Mouse (Mus musculus) induced T-regulatory cell, adult 2 months (primary cell): ENCODE measurements around the gene Pde10a.

Source experiments
- DNase-seq: peaks from one replicate; pipeline ENCODE4 v3.0.0-alpha.2; 2012; ENCODE audit warnings: low read depth

The Pde10a gene

DNA sequence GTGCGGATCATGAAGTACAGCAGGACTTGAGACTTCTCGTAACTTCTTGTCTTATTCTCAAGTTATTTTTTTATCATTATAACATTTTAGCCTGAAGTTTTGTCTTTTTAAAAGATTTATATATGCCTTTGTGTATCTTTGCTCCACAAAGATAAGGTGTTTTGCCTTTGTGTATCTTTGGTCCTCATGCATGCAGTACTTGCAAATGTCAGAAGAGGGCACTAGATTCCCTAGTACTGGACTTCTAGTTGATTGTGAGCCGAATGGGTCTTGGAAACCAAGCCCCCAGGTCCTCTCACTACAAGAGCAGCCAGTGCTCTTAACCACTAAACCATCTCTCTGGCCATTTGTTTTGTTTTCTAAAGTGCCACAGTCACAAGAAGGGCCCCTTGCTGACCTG is 55.2 kb downstream of the Pde10a start:
- peak; percentile 39 for DNase-seq

DNA sequence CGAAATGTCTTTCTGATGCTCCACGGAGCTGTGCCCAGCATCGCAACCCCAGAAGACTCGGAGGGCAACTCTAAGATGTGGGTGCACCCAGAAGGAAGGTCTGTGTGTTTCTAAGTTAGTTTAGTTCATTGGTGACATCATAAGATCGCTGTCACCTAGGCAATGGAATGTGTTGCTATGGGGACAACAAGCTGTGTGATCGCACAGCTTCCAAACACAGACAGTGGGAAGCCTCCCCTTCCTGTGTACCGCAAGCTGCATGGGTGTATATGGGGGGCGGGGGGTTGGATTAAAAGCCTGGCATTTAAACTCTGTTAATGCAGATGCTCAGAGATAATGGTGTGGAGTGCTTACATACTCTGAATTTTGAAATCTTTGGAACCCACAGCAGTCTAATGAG is 56.4 kb downstream of the Pde10a start:
- DNase-seq: no peak

DNA sequence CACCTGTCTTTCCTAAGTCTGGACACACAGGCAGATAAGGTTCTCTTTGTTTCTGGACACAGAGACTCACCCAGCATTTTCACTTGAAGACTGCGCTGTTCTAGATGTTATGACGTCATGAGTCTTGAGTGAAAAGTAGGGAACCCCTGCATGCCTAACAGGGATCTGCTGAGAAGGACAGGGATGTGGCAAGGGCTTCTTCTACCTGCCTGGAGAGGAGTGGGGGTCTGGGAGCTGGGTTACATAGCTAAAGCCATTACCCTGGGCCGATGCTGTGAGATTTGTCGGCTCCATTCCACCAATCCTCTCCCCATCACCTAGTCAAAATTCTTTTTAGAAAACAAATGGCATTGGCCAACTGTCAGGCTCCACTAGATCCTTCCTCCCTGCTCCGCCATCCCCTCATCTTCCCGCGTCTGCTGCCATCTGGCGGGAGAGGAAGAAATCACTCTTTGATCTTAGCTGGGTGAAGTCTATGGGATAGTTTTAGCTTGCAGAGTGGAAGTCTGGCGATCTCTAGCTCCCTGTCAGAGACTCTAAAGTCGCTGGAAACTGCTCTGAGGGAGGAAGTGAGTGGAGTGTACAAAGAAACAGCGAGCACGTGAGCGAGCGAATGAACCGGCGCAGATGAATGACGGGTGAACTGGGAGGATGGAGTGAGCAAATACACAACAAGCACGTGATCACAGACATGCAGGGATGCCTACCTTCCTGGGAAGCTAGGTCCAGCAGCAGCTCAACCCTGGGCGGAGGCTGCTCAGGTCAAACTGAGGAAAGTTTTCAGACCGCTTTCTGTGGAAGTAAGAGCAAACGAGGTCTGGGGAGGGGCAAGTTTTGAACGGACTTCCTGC is 67.5 kb downstream of the Pde10a start:
- DNase-seq: peak; percentile 79

DNA sequence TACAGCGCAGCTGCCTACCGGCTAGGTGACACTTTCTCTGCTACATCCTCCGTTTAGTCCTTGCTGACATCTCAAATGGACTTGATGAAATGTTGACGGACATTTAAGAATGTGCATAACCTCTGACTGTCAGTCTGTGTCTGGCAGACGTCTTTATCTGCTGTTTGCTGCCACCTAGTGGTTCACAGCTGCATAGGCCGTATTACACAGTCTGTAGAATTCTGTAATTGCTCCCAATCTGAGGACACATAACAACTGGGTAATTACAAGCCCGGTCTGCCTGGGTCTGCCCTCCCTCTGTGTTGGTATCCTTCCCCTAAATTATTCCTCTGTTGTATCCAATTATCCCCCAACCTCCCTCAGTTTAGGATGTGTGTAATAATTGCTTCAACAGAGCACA is 72.6 kb downstream of the Pde10a start:
- peak; percentile 74 for DNase-seq

DNA sequence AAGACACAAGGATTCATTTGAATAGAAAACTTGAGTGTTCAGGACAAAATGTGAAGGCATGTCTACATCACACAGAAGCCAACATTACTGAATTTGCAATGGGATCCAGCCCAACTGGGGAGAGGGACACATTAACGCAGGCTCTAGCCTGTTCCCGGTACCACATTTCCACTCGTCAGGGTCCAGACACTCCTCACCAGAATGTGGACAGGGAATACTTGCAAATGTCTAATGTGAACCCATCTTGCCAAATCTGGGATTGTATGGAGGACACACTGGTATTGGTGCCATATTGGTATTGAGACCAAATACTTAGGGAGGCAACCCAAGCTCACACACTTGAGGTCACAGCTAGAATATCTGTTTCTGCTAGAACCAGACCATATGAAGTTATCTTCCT is 77.8 kb downstream of the Pde10a start:
- DNase-seq: no peak

DNA sequence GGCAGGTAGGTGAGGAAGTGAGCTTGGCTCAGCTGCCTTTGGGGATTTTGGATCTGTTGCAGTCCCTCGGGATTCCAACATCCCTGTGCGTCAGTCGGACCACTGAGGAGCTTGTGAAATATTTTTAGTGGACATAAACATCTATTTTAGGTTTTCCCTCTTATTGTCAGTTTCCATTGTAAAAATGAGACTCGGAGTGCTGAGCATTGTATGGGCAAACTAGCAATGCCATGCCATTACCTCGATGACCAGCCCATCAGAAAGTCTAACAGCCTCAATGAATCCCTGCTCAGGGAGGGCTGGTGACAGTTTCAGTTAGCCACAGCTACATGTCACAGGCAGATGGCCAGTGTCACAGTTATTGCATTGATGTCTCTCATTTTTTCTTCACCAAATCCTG is 80.7 kb downstream of the Pde10a start:
- no peak for DNase-seq

DNA sequence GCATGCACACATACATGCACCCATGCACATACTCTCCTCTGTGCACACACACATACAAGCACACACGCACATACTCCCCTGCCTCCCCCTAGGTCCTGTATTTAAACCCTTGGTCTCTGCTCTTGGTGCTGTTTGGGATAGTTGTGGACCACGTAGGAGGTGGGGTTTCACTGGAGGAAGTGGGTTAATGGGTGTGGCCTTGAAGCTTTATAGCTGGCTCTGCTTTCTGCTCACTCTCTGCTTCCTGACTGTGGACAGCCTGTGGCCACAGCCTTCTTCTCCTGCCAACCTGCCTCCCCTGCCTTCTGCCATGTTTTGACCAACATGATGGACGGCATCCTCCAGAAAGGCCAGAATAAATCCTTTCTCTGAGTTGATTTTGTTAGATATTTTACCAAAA is 81.5 kb downstream of the Pde10a start:
- no peak for DNase-seq

DNA sequence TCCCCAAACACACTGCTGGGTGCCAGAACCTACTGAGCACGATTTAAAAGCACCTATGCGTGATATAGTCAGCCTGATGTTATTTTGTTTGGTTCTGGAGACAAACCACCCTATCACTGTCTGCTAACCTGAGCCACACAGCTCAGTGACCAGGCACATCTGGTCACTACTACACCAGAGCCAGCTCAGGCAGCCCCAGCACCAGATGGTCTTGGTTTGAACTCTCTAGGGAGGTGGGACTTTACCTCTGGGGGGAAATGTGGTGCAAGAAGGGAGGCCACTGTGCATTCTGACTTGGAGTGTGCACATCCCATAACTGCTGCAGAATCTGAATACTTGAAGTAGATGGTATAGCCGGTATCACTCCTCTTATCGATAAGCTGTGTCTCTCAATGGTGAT is 86.7 kb downstream of the Pde10a start:
- DNase-seq: no peak

DNA sequence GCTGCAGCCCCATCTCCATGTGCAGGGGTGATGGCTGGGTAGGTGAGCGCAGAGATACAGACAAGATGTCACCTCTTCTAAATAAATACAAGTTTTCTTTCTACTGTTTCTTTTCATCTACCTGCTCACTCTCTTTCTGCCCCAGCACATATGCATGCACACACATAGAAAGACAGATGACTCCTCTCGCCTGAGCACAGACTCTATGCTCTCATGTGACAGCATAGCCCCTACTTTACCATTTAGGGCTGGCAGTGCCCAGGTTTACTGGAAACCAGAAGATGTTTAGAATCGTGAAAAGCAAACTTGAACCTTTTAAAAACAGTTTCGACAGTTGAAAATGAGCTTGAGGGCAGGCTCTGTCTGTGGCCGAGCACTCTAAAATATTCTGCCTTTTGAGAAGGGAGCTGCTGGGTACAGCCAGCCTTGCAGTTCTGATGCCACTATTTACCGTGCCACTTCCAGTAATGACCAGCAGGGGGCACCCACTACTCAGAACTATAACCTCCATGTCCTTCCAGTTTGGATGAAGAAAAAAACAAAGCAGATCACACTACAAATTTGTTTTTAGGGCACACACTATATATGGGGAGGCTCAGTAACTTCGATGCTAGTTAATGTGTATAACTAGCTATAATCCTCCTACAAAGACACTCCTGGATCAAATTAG is 88.8 kb downstream of the Pde10a start:
- peak; percentile 74 for DNase-seq

DNA sequence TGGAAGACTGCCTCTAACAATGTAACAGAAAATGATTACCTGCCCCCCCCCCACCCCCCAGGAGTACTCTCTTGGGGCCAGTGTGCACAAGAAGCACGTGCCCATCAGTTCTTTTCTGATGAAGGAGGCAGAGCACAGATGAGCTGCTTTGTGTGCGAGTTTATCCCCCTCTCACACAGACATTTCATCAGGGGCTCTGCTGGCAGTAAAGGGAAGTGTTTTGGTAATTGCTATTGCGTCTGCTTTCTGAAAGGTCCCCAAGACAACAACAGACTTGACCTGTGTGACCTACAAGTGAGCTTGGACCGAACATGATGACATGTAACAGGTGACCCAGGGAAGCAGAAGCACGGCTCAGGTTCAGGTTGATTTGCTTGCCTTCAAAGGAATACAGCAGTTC is 95.2 kb downstream of the Pde10a start:
- DNase-seq: no peak

DNA sequence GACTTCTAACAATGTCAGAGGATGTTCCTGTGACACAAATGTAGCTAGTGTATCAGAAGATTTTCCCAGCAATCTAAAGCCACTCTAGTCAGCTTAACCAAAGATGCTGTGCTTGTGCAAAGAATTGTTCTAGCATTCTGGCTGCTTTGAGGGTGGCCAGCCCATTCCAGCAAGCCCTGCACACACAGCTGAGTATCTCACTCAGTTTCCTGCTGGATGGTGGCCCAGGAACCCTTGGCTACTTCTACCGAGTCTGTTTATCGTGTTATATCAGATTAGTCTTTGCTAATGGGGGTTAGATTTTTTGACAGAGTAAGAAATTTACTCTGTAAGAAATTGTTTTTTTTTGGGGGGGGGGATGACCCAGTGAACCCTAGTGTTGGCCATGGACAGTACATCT is 95.9 kb downstream of the Pde10a start:
- DNase-seq: no peak

DNA sequence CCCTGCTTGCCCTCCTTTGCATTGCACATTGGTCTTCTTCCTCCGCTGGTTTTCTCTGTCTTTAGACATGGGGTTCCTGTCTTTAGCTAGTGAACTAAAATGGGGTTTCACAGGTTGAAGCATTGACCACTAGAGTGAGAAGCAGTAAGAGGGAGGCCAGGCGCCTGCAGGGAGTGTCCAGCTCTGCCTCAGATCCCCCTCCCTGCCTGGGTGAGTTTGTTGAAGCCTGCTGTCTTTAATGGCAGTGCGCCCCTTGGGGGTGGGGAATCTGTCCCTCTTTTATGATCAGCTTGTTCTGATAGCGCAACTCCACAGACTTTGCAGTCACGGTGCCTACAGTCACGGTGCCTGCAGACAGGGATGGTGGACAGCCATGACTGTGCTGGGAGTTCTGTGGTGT is 96.7 kb downstream of the Pde10a start:
- no peak for DNase-seq

DNA sequence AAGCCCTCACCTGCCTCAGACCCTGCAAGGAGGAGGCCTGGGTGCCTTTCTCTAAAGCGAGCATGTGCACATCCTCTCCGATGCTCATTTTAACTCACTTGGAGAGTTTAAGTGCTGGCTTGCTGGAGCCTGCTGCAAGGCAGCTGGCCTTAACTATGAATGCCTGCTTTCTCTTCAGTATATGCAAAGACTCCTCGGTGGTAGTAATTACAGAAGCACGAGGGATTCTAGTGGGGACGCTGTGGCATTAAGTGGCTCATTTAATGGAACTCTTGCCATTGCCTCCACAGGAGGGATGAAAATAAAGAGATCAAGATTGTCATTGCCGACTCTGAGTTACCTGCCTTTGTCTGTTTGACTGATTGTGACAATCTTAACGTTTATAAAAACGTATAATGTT is 101.2 kb downstream of the Pde10a start:
- no peak for DNase-seq

DNA sequence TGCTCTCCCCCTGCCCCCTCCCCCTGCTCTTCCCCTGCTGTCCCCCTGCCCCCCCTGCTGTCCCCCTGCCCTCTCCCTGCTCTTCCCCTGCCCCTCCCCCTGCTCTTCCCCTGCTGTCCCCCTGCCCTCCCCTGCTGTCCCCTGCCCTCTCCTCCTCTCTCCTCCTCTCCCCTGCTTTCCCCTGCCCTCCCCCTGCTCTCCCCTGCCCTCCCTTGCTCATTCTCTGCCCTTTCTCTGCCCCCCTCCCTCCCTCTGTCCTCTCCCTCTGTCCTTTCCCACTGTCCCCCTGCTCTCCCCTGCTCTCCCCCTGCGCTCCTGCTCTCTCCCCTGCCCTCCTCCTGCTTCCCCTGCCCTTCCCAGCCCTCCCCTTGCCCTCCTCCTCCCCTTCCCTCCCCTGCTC is 106.5 kb downstream of the Pde10a start:
- no peak for DNase-seq

DNA sequence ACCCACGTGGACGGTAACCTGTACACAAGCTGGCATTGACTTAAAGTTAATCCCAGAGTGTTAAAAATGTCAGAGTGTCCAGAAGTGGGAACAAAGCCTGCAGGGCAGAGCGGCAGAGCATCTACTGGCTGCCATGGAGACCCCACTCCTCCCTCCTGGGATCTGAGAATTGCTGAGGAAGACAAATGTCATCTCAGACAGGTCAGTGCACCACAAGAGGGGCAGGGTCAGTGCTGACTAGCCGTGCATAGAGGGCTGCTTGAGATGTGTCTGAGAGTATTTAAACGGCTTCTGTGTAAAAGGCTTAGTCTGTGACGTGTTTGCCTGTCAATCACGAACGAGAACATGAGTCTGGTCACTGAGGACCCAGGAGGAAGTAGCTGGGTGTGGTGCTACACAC is 108.4 kb downstream of the Pde10a start:
- DNase-seq: no peak

DNA sequence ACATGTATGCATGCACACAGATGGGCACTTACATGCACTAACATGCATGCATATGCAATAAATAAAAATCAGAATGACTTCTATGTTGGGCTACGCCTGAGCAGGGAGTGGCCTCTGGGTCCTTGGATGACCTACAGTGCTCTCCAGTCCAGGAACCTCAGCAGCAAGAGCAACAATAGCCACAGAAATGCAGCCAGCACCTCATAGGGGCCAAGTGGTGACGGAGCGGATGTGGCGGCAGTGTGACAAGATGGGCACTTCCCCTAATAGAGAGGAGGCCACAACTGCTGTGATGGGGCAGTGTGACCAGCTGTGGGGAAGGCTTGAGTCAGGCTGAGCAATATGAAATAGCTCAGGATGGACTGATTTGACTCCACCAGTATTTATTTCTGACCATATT is 109.3 kb downstream of the Pde10a start:
- DNase-seq: no peak

DNA sequence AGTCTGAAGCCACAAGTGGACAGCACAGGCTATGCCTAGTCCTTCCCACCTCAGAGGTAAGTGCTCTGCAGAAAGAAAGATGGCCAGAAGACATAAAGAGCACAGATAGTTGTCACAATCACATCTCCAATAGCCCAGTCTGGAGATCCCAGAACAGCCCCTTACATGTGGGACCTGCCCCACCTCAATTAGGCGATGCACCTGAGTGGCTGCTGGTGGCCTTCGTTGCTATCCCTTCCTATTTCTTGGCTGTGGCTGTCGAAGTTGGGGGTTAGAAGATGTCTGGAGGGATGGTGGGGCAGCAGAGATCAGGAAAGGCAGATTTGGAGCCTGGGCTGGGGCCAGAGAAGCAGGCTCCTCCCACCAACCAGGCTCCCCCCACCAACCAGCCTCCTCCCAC is 111.1 kb downstream of the Pde10a start:
- DNase-seq: no peak

DNA sequence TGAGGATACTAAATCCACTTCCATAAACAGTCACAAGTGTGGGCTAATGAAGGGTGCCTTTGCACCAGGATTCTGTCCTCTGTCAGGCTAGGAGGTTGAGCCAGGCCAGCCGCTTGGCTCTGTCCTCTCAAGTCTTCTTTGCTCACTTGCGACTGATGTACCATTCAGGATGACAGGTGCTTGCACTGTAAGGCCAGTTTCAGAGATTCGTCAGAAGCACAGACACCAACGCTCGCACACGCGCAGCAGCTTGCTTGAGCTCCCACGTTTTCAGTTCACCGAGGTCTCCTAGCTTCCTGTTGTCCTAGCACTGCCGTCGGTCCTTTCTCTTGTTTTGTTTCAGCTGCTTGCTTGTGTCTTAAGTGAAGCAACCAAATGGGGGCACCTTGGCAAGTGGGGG is 111.5 kb downstream of the Pde10a start:
- DNase-seq: no peak

DNA sequence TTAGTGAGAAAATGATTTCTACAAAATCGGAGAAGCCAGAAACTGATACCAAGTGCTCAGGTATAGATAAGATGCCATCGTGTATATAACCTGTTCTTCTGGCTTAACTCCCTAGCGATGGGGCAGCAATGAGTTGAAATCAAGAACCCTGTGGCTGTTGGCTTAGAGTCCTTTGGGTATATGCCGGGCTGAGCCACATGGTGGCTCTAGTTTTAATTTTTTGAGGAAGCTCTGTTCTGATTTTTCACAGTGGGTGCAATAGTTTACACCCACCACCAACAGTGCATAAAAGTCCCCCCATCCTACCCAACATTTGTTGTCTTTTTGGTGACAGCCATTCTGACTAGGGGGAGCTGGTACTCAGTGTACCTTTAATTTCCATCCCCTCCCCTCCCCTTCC is 112.0 kb downstream of the Pde10a start:
- no peak for DNase-seq

DNA sequence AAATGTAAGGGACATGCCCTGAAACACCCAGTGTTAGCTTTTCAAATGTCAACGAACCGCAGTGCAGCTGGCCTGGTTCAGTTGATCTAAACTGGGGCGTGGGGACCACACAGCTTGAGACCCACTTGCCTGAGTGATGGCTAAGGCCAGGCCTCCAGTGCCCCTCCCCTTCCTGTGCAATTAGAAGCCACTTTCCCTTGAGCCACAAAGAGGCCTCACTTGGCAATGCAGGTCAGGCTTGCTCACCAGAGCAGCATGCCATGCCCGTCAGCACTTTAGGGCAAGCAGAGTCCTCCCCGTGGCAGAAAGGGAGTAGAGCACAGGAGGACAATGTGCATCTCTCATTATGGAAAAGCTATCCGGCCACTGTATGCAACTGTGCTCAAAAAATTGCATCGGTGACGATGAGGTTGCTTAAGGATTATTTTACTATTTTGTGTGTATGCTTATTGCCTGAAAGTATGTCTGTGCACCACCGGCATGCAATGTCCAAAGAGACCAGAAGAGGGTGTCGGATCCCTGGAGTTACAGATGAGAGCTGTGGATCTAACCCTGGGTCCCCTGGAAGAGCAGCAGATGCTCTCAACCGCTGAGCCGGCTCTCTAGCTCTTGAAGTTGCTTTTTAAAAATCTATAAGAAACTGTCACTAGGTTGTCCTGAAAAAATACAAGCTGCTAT is 114.7 kb downstream of the Pde10a start:
- DNase-seq: no peak

DNA sequence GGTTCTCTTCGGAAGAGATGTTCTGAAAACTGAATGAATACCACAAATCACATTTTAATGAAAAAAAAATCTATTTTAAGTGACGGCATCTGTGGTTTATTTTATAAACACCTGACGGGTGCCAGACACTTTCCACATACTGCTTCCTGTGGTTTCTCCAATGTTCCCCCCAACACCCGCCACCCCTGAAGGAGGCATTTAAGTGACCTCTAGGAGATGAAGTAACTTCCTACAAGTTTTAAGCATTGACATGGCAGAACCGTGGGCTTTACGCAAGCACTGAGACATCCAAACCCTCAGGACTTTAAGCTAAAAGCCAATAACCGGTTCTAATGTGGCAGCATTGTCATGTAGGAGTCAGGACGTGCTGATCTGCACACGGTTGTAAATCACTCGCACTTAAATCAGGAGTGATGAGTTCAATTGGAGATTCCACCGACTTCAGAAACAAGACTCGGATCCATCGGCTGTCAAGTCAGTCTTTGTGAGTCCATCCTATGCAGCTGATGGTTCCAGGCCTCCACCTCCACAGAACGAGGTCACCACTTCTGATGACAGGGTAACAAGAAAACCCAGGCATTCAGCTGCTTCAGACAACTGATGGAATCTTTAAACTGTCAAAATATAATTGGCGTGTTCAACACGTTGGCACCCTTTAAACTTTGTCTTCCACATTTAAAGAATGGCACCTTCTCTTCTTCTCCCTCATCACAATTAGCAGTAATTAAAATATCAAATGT is 115.7 kb downstream of the Pde10a start:
- DNase-seq: no peak

DNA sequence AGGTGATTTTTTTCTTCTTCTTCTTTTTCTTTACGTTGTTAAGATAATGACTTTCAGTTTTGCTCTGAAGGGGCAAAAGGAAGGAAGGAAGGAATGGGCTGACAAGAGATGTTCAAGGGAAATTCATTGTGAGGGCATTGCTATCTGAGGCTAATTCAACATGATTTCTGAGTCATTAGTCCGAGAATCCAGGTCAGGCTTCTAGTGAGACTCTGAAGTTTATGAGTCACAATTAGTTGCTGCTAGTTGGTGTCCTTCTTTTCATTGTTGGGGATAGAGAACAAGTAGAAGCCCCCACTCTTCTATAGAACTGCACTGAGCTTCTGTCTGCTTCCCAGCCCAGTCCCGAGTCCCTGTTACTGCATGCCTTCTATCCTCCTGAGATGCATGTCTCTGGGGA is 116.3 kb downstream of the Pde10a start:
- no peak for DNase-seq

DNA sequence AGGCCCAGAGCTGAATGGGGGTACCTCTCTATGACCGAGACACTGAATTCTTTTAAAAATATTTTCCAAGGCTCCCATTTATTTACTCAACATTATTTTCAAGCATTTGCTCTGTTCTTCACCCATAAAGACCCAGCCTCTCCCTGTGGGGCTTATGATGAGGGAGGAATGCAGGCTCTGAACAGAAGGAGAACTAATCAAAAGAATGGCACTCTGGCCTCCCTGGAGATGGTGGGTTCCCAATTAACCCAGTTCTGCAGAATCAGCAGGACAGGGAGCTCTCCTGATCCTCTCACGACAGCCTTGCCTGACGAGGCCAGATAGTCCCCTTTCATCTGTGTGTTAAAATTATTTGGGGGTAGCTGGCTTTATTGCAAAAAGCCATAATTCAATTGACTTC is 117.2 kb downstream of the Pde10a start:
- DNase-seq: no peak
